Mouse (Mus musculus) spleen, adult 2 months (tissue): ENCODE measurements around the gene Gskip. TPM values are rescaled to one million over a fixed set of nuclear protein-coding genes. Genes with fewer than 3 reads are reported as not detected.

Experiments
- DNase-seq, 2 experiments: peaks; one replicate each; pipeline versions ENCODE4 v3.0.0 to v3.0.0-alpha.2; 2012 to 2021; ENCODE audit warnings: low spot score in 2 of 2, low read depth in 1 of 2
- H3K27ac ChIP-seq: fragments of 200-500 bp; 2 replicates; pipeline ENCODE4 v1.5.1; 2012; ENCODE audit warnings: low read length, inconsistent platforms; ENCODE audit not compliant: insufficient read depth
- H3K27me3 ChIP-seq: fragments of 200-500 bp; 2 replicates; pipeline ENCODE4 v1.6.1; 2012; ENCODE audit warnings: mild to moderate bottlenecking, moderate library complexity, low read length, inconsistent platforms; ENCODE audit not compliant: control insufficient read depth, insufficient read depth
- H3K36me3 ChIP-seq: fragments of 200-500 bp; 2 replicates; pipeline ENCODE4 v1.6.1; 2012; ENCODE audit warnings: mild to moderate bottlenecking, low read length, inconsistent platforms; ENCODE audit not compliant: control insufficient read depth, insufficient read depth
- H3K4me1 ChIP-seq: fragments of 200-500 bp; 2 replicates; pipeline ENCODE4 v1.6.1; 2011; ENCODE audit warnings: inconsistent platforms; ENCODE audit not compliant: control insufficient read depth, insufficient read depth, insufficient read length
- H3K4me3 ChIP-seq: fragments of 200-500 bp; 2 replicates; pipeline ENCODE4 v1.5.1; 2011; ENCODE audit warnings: mild to moderate bottlenecking, inconsistent platforms; ENCODE audit not compliant: insufficient read depth, insufficient read length; ENCODE audit errors: extremely low read depth
- CTCF ChIP-seq: fragments of 200-500 bp; IDR thresholded peaks from 2 replicates; pipeline ENCODE4 v1.5.1; 2011; ENCODE audit warnings: mild to moderate bottlenecking, inconsistent platforms; ENCODE audit not compliant: insufficient read depth, insufficient read length, insufficient replicate concordance; ENCODE audit errors: extremely low read depth
- POLR2A ChIP-seq: fragments of 200-500 bp; IDR thresholded peaks from 2 replicates; pipeline ENCODE4 v1.6.1; 2011; ENCODE audit warnings: low read depth, low read length, inconsistent platforms
- WGBS: fragments of 180-500 bp; shearing (Covaris S2); methylation state at CpG from one replicate; pipeline ENCODE4 v1.1.7; 2018; 5-methylcytosine and 5-hydroxymethylcytosine counted together
- polyA plus RNA-seq: library from polyadenylated mRNA; depleted of rRNA; stranded (reverse); fragments of >200 nt; gene quantifications from 2 replicates; pipeline ENCODE4 v1.2.3, GENCODE M21; 2012

Gene Gskip
- polyA plus RNA-seq, 1 experiment = 5.2 TPM

- TF ChIP-seq CTCF (no peak), POLR2A (no peak)
- DNase-seq = no peak
- Histone ChIP-seq H3K36me3 (peaks cover 4% of the 10 kb centered on the region), H3K27ac (no peak overlapping the region), H3K4me3 (no peak overlapping the region), H3K4me1 (no peaks in the 10 kb centered on the region), H3K27me3 (no peaks in the 10 kb centered on the region)
- 92% methylated on average over 2 of the region's 2 CpGs for WGBS
These were observed 9.4 kb downstream of the Gskip start for GRCm38 (mm10) chr12:105694021-105694420.

- no peaks in the 10 kb centered on the region for H3K4me1 ChIP-seq
- no peak overlapping the region for H3K27ac ChIP-seq
- 94% methylated on average over 7 of the region's 7 CpGs for WGBS
- no peak for DNase-seq
- H3K4me3 ChIP-seq = no peak overlapping the region
- H3K36me3 ChIP-seq = peaks cover 7% of the 10 kb centered on the region
- H3K27me3 ChIP-seq = no peaks in the 10 kb centered on the region
- TF ChIP-seq POLR2A (no peak), CTCF (no peak)
These were observed 11.2 kb downstream of the Gskip start for GRCm38 (mm10) chr12:105695848-105696247.

- no peak overlapping the region for H3K27ac ChIP-seq
- DNase-seq = no peak
- WGBS = 89% methylated on average over 8 of the region's 8 CpGs
- peaks cover 7% of the 10 kb centered on the region for H3K36me3 ChIP-seq
- no peak overlapping the region for H3K4me3 ChIP-seq
- H3K27me3 ChIP-seq = no peaks in the 10 kb centered on the region
- TF ChIP-seq POLR2A (no peak), CTCF (no peak)
- H3K4me1 ChIP-seq = no peaks in the 10 kb centered on the region
These were observed 12.6 kb downstream of the Gskip start for GRCm38 (mm10) chr12:105697104-105697780.

- no peak for TF ChIP-seq CTCF
- TF ChIP-seq POLR2A = no peak
- no peak for DNase-seq
- no peak overlapping the region for H3K4me3 ChIP-seq
- H3K36me3 ChIP-seq = peaks cover 7% of the 10 kb centered on the region
- no peak overlapping the region for H3K27ac ChIP-seq
- peaks cover 4% of the 10 kb centered on the region; the same call in 1 of the 2 replicates for H3K4me1 ChIP-seq
- H3K27me3 ChIP-seq = no peaks in the 10 kb centered on the region
- 94% methylated on average over 12 of the region's 12 CpGs for WGBS
These were observed 15.8 kb downstream of the Gskip start for GRCm38 (mm10) chr12:105700433-105700832.

- peak in 1 of 2 experiments; percentile 35 for DNase-seq
- Histone ChIP-seq H3K4me1 (peaks cover 7% of the 10 kb centered on the region; the same call in 1 of the 2 replicates), H3K36me3 (no peaks in the 10 kb centered on the region), H3K27ac (no peak within 1 kb of the TSS), H3K4me3 (no peak within 1 kb of the TSS), H3K27me3 (no peaks in the 10 kb centered on the region)
- TF ChIP-seq POLR2A (no peak), CTCF (no peak)
- WGBS = 13% methylated on average over 22 of the region's 22 CpGs
These were observed 21.3 kb downstream of the Gskip start, which contains the start of gene Ak7 for GRCm38 (mm10) chr12:105705799-105706487. Gene Ak7, plus strand, starts transcription at chr12:105705976.

GRCm38 (mm10) chr12:105718616-105719015, 34.0 kb downstream of the Gskip start:
- Histone ChIP-seq H3K36me3 (no peaks in the 10 kb centered on the region), H3K27me3 (no peaks in the 10 kb centered on the region), H3K27ac (no peak overlapping the region), H3K4me3 (no peak overlapping the region), H3K4me1 (no peaks in the 10 kb centered on the region)
- 64% methylated on average over 17 of the region's 17 CpGs for WGBS
- TF ChIP-seq CTCF (no peak), POLR2A (no peak)
- peak in 1 of 2 experiments; percentile 13 for DNase-seq

GRCm38 (mm10) chr12:105720196-105720595, 35.6 kb downstream of the Gskip start:
- no peak overlapping the region for H3K4me3 ChIP-seq
- no peaks in the 10 kb centered on the region for H3K4me1 ChIP-seq
- no peak for TF ChIP-seq POLR2A
- no peak for TF ChIP-seq CTCF
- H3K27me3 ChIP-seq = no peaks in the 10 kb centered on the region
- H3K27ac ChIP-seq = no peak overlapping the region
- WGBS = 60% methylated on average over 3 of the region's 3 CpGs
- no peak for DNase-seq
- H3K36me3 ChIP-seq = no peaks in the 10 kb centered on the region
